Mouse (Mus musculus) forebrain, embryonic 13.5 days (tissue): Measurements from ENCODE around the gene Msrb3. TPM values are rescaled to one million over a fixed set of nuclear protein-coding genes. Genes with fewer than 3 reads are reported as not detected.

ENCODE experiments used
- ATAC-seq: fragments of 200-750 bp; cut with Nextera tagmentation; 2 replicates; pipeline ENCODE4 v1.8.0; 2017
- H3K27ac ChIP-seq: fragments of 300-500 bp; sonication (generic); 2 replicates; pipeline ENCODE4 v1.5.1; 2015; ENCODE audit warnings: inconsistent platforms, mild to moderate bottlenecking, moderate library complexity
- H3K27me3 ChIP-seq: fragments of 300-500 bp; sonication (generic); 2 replicates; pipeline ENCODE4 v1.6.1; 2015; ENCODE audit warnings: mild to moderate bottlenecking, inconsistent platforms
- H3K36me3 ChIP-seq: fragments of 300-500 bp; sonication (generic); 2 replicates; pipeline ENCODE4 v1.6.1; 2015; ENCODE audit warnings: mild to moderate bottlenecking, inconsistent platforms; ENCODE audit not compliant: poor library complexity, severe bottlenecking
- H3K4me1 ChIP-seq: fragments of 300-500 bp; sonication (generic); 2 replicates; pipeline ENCODE4 v1.6.1; 2015; ENCODE audit warnings: inconsistent platforms
- H3K4me2 ChIP-seq: fragments of 300-500 bp; sonication (generic); 2 replicates; pipeline ENCODE4 v1.6.1; 2015; ENCODE audit warnings: inconsistent platforms, mild to moderate bottlenecking, moderate library complexity
- H3K4me3 ChIP-seq: fragments of 300-500 bp; sonication (generic); 2 replicates; pipeline ENCODE4 v1.5.1; 2015; ENCODE audit warnings: mild to moderate bottlenecking, inconsistent platforms
- H3K9ac ChIP-seq: fragments of 300-500 bp; sonication (generic); 2 replicates; pipeline ENCODE4 v1.6.1; 2015; ENCODE audit warnings: mild to moderate bottlenecking, inconsistent platforms
- H3K9me3 ChIP-seq: fragments of 300-500 bp; sonication (generic); replicated peaks from 2 replicates; pipeline ENCODE4 v1.6.1; 2016; ENCODE audit warnings: inconsistent platforms
- WGBS: fragments of 180-500 bp; shearing (Covaris S2); methylation state at CpG from one replicate; pipeline ENCODE4 v1.1.7; 2015; 5-methylcytosine and 5-hydroxymethylcytosine counted together
- polyA plus RNA-seq: library from polyadenylated mRNA; unstranded; fragments of >200 nt; fragmentation: Nextera tagmentation; extraction: Ambion mirVana; gene quantifications from 2 replicates; pipeline ENCODE4 v1.2.1, GENCODE M21; 2015

Msrb3 gene
- polyA plus RNA-seq, 1 experiment from 2014 or later = 3.1 TPM

DNA sequence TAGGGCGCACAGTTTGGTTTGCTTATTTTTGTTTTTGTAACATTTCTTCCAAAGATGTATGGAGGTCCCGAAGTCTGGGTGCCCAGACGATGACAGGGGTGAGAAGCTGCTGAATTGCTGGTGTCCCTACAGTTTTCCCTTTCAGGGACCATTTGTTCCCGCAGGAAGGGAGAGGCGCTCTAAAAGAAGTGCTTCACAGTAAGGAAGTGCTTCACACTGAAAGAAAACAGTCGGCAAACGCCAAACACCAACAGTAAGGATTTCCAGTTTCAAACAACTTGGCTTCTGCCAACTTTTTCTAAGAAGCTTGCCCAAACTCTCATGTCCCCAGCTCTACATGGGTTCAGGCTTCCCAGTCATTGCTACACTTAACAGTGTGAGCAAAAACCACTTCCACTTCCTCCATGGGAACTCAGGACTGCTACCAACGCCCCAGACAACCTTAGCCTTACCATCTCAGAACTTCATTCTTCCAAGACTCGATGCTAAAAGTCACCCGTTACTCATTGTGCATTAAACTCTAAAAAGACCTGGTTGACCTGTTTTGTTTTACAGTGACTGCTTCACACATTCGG, 106.6 kb downstream of the Msrb3 start:
- no peak overlapping the region for H3K9ac ChIP-seq
- no peaks in the 10 kb centered on the region for H3K36me3 ChIP-seq
- no peak overlapping the region for H3K27ac ChIP-seq
- H3K27me3 ChIP-seq = no peaks in the 10 kb centered on the region
- H3K4me2 ChIP-seq = no peak overlapping the region
- no peaks in the 10 kb centered on the region for H3K9me3 ChIP-seq
- WGBS = 82% methylated on average over 11 of the region's 11 CpGs
- no peak overlapping the region for H3K4me3 ChIP-seq
- ATAC-seq = no peak
- peaks cover 17% of the 10 kb centered on the region for H3K4me1 ChIP-seq

DNA sequence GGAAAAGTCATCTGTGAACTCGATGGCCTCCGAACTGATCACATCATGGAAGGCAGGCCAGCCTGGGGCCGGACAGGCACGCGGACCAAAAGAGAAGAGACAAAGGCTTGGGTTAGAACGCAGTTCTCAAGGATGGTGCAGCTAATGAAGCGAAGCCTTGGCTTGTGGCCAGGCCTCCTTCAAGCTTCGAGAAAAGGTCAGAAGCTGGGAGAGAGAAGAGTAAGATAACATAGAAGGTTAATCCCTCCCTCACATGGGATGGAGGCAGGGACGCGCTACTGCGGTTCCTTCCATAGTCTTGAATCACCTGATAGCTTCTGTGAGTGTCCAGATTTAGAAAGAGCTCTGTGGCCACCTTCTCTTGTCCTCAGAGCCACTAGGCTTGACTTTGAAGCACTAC, 107.5 kb downstream of the Msrb3 start:
- no peak overlapping the region for H3K9ac ChIP-seq
- WGBS = 78% methylated on average over 11 of the region's 11 CpGs

DNA sequence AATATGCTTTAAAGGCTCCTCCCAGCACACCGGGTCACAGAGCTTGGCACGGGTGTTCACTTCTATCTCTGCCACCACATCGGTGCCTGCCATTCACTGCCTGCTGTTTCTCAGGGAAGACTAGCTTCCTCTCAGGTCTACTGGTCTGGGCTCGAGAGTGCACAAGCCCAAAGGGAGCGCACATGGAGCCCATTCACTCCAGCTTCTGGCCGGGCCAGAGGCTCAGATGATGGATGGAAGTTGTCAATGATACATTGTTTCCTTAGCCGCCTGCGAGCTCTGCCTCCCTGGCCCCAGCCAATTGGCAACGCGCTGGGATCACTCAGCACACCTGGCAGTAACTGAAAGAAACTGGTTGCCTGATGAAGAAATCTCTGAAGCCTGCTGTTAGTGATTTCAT, 111.7 kb downstream of the Msrb3 start:
- Histone ChIP-seq H3K4me2 (no peak overlapping the region), H3K9ac (no peak overlapping the region), H3K27me3 (no peaks in the 10 kb centered on the region), H3K27ac (no peak overlapping the region), H3K36me3 (no peaks in the 10 kb centered on the region), H3K4me3 (no peak overlapping the region), H3K4me1 (peaks cover 6% of the 10 kb centered on the region; the same call in 1 of the 2 replicates), H3K9me3 (no peaks in the 10 kb centered on the region)
- ATAC-seq = no peak
- WGBS = 50% methylated on average over 10 of the region's 10 CpGs

More for the DNA sequence above, 107.5 kb downstream of the Msrb3 start:
- no peak for ATAC-seq
- Histone ChIP-seq H3K27ac (no peak overlapping the region), H3K4me2 (no peak overlapping the region), H3K27me3 (no peaks in the 10 kb centered on the region), H3K4me1 (peaks cover 20% of the 10 kb centered on the region), H3K4me3 (no peak overlapping the region), H3K36me3 (no peaks in the 10 kb centered on the region), H3K9me3 (no peaks in the 10 kb centered on the region)

DNA sequence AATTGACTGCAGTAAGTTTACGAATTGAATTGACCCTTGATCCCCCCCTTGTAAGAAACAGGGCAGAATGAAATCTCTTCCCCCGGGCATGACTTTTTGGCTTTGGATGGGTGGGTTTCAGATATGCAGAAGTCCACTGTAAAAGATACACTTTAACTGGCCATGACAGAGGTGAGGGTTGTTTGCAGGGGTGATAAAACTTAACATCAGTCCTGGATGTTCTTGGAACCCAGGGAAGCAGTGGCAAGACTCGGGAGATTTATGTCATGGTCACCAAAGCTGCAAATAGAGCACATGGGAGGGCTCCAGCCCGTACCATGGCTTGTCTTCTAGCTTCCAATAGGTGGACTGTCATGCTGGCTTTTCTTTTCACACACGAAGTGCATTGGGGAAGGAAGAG, 114.4 kb downstream of the Msrb3 start:
- H3K36me3 ChIP-seq = no peaks in the 10 kb centered on the region
- WGBS = 68% methylated on average over 5 of the region's 5 CpGs
- ATAC-seq = no peak

DNA sequence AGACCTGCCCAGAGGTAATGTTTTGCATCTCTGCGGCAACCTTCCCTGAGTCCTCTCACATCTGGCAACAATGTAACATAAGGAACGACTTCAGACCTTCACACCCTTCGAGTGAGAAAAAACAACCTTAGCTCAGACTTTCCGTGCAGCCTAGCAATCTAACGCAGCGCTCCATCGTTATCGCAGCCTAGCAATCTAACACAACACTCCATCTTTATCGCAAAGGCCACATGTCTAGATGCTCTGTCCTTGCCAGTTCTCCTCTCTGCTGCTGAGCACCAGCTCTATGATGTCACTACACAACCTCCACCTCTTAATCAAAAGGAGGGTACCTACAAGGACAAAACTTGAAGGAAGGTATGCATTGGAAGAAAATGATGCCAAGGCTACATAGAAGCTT, 115.5 kb downstream of the Msrb3 start:
- Histone ChIP-seq H3K4me3 (no peak overlapping the region), H3K9me3 (no peaks in the 10 kb centered on the region), H3K9ac (no peak overlapping the region), H3K36me3 (no peaks in the 10 kb centered on the region), H3K4me1 (peaks cover 6% of the 10 kb centered on the region; the same call in 1 of the 2 replicates), H3K4me2 (no peak overlapping the region), H3K27me3 (no peaks in the 10 kb centered on the region), H3K27ac (no peak overlapping the region)
- 89% methylated on average over 9 of the region's 9 CpGs for WGBS
- no peak for ATAC-seq

More for the DNA sequence above, 114.4 kb downstream of the Msrb3 start:
- Histone ChIP-seq H3K4me1 (peaks cover 6% of the 10 kb centered on the region; the same call in 1 of the 2 replicates), H3K4me2 (no peak overlapping the region), H3K27ac (no peak overlapping the region), H3K9ac (no peak overlapping the region), H3K9me3 (no peaks in the 10 kb centered on the region), H3K4me3 (no peak overlapping the region), H3K27me3 (no peaks in the 10 kb centered on the region)

DNA sequence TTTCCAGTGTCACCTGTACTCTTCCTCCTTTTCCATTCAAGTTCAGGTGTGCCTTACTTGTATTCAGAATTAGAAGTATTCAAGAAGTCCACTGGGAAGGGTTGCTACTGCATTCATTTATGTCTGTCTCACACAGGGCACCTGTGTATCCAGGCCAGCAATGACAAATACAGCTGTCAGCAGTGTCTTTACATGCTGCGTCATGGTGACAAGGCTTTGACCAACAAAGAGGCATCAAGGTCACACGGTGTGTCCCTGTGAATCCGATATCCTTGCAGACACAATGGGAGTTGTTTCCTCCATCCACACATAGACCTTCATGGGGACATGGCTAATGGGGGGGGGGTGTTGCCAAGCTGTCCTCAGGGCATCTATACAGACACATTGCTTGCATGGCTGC, 121.4 kb downstream of the Msrb3 start:
- no peak overlapping the region for H3K4me3 ChIP-seq
- no peak for ATAC-seq
- H3K36me3 ChIP-seq = no peaks in the 10 kb centered on the region
- no peaks in the 10 kb centered on the region for H3K4me1 ChIP-seq
- H3K4me2 ChIP-seq = no peak overlapping the region
- peaks cover 9% of the 10 kb centered on the region; the same call in 1 of the 2 replicates for H3K9me3 ChIP-seq
- H3K27ac ChIP-seq = no peak overlapping the region
- 87% methylated on average over 3 of the region's 3 CpGs for WGBS
- H3K27me3 ChIP-seq = no peaks in the 10 kb centered on the region
- no peak overlapping the region for H3K9ac ChIP-seq

DNA sequence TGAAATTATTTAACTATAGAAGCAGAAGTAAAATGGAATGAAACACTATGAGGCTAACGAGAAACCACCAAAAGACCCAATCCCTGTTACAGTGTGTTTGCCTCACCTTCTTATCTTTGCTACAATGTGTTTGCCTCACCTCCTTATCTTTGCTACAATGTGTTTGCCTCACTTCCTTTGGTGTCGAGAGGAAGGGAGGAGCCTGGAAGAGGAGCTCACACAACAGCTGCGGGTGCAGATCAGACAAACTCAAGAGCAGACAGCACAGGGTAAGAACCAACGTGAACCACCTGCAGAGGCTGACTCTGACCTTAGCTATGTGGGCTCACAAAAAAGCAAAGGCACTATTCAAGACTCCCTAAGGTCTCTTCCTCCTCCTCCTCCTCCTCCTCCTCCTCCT, 123.5 kb downstream of the Msrb3 start:
- no peaks in the 10 kb centered on the region for H3K4me1 ChIP-seq
- H3K9ac ChIP-seq = no peak overlapping the region
- ATAC-seq = no peak
- H3K4me3 ChIP-seq = no peak overlapping the region
- peaks cover 9% of the 10 kb centered on the region; the same call in 1 of the 2 replicates for H3K9me3 ChIP-seq
- H3K4me2 ChIP-seq = no peak overlapping the region
- WGBS = 84% methylated on average over 4 of the region's 4 CpGs
- no peaks in the 10 kb centered on the region for H3K36me3 ChIP-seq
- no peak overlapping the region for H3K27ac ChIP-seq
- no peaks in the 10 kb centered on the region for H3K27me3 ChIP-seq

DNA sequence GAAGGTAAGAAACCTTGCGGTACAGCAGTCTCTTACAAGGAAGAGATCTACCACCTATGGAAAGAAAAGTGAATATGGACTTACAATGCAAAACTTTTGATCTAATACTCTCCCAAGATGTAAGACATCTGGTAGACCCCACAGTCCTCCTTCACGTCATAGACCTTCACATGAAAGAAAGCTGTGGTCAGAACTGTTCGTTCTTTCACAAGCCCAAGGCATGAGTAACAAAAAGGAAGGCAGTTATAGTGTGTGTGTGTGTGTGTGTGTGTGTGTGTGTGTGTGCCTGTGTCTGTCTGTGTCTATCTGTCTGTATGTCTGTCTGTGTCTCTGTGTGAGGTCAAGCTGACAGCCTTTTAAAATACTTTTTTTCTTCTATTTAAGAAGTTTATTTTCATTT, 131.5 kb downstream of the Msrb3 start:
- no peak overlapping the region for H3K27ac ChIP-seq
- H3K27me3 ChIP-seq = no peaks in the 10 kb centered on the region
- ATAC-seq = no peak
- no peak overlapping the region for H3K9ac ChIP-seq
- no peak overlapping the region for H3K4me2 ChIP-seq
- no peaks in the 10 kb centered on the region for H3K36me3 ChIP-seq
- 95% methylated on average over 3 of the region's 3 CpGs for WGBS
- H3K9me3 ChIP-seq = 0 out of 2 replicates have a peak, but pooled peaks cover 3% of the 10 kb centered on the region
- H3K4me1 ChIP-seq = peaks cover 13% of the 10 kb centered on the region
- no peak overlapping the region for H3K4me3 ChIP-seq

DNA sequence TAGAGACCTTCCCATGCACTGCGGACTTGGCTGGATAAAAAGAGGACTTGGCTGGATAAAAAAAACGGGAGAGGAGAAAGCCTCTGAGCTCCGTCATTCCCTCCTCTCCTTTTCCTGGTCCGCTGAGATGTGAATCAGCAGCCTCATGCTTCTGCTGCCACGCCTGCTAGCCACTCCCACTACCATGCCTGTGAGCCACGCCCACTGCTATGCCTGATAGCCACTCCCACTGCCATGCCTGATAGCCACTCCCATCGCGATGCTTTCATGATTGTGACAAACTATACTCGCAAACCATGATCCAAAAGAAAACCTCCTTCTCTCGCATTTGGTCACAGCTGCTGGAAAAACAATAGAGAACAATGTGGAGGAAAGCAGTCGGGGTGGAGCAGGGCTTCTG, 133.5 kb downstream of the Msrb3 start:
- H3K27ac ChIP-seq = no peak overlapping the region
- H3K27me3 ChIP-seq = no peaks in the 10 kb centered on the region
- no peak overlapping the region for H3K4me3 ChIP-seq
- 88% methylated on average over 11 of the region's 11 CpGs for WGBS
- no peaks in the 10 kb centered on the region for H3K36me3 ChIP-seq
- H3K4me2 ChIP-seq = no peak overlapping the region
- no peak for ATAC-seq
- no peak overlapping the region for H3K9ac ChIP-seq
- H3K4me1 ChIP-seq = peaks cover 13% of the 10 kb centered on the region
- 0 out of 2 replicates have a peak, but pooled peaks cover 3% of the 10 kb centered on the region for H3K9me3 ChIP-seq

DNA sequence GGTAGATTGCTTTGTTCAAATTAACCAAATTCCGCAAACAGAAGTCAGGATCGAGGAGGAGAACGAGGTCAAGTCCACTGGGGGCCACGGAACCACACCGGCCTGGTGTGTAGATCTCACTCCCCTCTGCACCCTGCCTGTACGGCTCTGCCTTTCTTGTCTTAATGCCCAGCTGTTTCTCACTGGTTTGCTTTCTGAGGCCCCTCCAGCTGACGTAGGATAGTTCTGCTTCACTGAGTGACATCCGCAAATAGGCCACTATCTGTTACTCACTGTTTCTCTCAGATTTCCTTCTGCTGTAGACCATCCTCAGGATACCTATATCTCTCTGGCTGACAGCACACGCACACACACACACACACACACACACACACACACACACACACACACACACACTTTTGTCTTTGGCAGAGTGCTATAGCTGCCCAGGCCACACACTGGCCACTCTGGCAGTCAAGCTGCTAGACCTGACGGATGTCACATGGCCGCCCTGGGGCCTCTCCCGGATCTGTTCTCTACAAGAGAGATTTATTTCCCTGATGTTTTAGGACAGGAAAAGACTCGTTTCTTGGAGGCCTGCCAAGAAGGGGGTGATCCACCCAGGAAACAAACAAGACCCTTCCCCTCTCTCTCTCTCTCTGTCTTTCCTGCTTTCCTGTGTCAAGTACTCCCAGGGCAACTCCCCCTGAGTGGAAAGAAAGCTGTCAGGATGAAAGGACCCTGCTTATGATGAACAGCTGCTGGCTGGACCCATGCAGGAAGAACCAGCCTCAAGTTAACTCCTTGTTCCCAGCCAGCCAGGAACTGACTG, 135.0 kb downstream of the Msrb3 start:
- H3K4me3 ChIP-seq = no peak overlapping the region
- no peaks in the 10 kb centered on the region for H3K27me3 ChIP-seq
- no peak overlapping the region for H3K27ac ChIP-seq
- H3K36me3 ChIP-seq = no peaks in the 10 kb centered on the region
- no peak; the same call in 1 of the 2 replicates for ATAC-seq
- WGBS = 70% methylated on average over 13 of the region's 13 CpGs
- no peak overlapping the region for H3K9ac ChIP-seq
- peaks cover 13% of the 10 kb centered on the region for H3K4me1 ChIP-seq
- H3K4me2 ChIP-seq = no peak overlapping the region
- 0 out of 2 replicates have a peak, but pooled peaks cover 3% of the 10 kb centered on the region for H3K9me3 ChIP-seq

DNA sequence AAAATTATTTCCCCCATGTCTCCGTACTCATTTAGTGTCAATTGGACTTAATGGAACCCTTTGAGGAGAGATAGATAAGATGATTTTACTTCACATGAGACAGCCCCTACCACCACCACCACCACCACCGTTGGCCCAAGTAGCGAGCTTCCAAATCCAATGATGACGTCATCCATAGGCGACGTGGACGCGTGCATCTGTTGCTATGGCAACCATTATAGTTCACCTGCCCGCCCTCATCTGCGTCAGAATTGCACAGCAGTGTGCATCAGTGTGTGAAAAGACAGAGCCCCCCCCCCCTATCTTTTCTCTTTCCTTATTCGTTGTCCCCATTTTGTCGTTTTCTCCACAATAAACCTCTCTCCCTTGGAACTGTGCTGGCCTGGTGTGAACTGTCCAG, 135.9 kb downstream of the Msrb3 start:
- Histone ChIP-seq H3K27ac (no peak overlapping the region), H3K9ac (no peak overlapping the region), H3K4me2 (no peak overlapping the region), H3K9me3 (0 out of 2 replicates have a peak, but pooled peaks cover 3% of the 10 kb centered on the region), H3K27me3 (no peaks in the 10 kb centered on the region), H3K36me3 (no peaks in the 10 kb centered on the region), H3K4me3 (no peak overlapping the region), H3K4me1 (peaks cover 13% of the 10 kb centered on the region)
- WGBS = 68% methylated on average over 12 of the region's 12 CpGs
- ATAC-seq = no peak

DNA sequence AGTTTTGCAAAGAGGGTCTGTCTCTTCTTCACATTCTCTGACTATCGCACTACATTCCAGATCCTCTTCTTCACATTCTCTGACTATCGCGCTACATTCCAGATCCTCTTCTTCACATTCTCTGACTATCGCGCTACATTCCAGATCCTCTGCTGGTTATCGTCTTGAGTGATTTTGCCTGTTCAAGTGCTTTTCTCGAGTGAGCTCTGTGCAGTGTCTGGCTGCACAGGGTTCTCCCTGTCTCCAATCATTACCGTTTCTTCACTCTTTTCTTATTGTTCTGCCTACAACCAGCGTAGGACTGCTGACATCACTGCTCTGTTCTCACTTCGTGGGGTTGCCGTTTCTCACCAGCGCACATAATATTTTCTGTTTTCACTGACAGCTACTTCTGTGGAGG, 138.2 kb downstream of the Msrb3 start:
- Histone ChIP-seq H3K4me3 (no peak overlapping the region), H3K9me3 (0 out of 2 replicates have a peak, but pooled peaks cover 3% of the 10 kb centered on the region), H3K27ac (no peak overlapping the region), H3K27me3 (no peaks in the 10 kb centered on the region), H3K9ac (no peak overlapping the region), H3K4me1 (peaks cover 13% of the 10 kb centered on the region), H3K4me2 (no peak overlapping the region), H3K36me3 (no peaks in the 10 kb centered on the region)
- WGBS = 92% methylated on average over 12 of the region's 12 CpGs
- ATAC-seq = no peak
